Mouse (Mus musculus): Measurements from ENCODE around the gene Snca.
"Not testable (repeated sequence)": the region's sequence is repeated elsewhere in the genome, so short reads cannot be mapped to it uniquely, and the experiment has no call there.

Snca gene

GRCm38 (mm10) chr6:60724110-60724829 is 105.4 kb downstream of the Snca start:
- no peak for DNase-seq (ENCODE audit: low spot score in 2 of 2)

GRCm38 (mm10) chr6:60717566-60717965 is 112.1 kb downstream of the Snca start:
- DNase-seq (ENCODE audit: low spot score in 2 of 2), result no peak

GRCm38 (mm10) chr6:60709997-60710471 is 119.6 kb downstream of the Snca start:
- DNase-seq (ENCODE audit: low spot score in 2 of 2), result no peak

GRCm38 (mm10) chr6:60698072-60698471 is 131.6 kb downstream of the Snca start:
- no peak for DNase-seq (ENCODE audit: low spot score in 2 of 2)

- DNase-seq (ENCODE audit: low spot score in 2 of 2), result not testable (repeated sequence)
These were observed 142.6 kb downstream of the Snca start for GRCm38 (mm10) chr6:60687048-60687447.

GRCm38 (mm10) chr6:60682233-60682632 is 147.4 kb downstream of the Snca start:
- no peak for DNase-seq (ENCODE audit: low spot score in 2 of 2)
